Mouse (Mus musculus): ENCODE data around the gene Syndig1.

DNA sequence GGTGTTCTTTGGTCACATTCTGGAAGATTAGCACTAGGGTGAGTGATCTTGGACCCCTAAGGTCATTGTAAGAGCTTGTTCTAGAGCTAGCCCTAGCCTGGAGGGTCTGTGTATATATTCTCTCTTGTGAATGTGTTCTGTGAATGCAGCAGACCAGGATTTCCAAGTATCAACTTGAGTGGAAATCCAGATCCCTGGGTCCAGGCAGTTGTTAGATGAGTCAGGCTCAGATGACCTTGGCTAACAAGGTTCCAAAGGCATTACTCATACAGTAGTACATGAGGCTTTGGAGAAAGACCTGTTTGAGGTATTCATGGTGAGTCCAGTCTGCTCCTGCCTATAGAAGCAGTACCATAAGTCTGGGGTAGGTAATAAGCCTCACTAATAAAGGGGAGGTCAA lies 103.1 kb downstream of the Syndig1 start:
- TF ChIP-seq CTCF (IDR thresholded peaks at IDR 0.05; ENCODE audit: control insufficient read depth, insufficient read depth, insufficient replicate concordance, low read depth, low read length) (no peak), POLR2A (IDR thresholded peaks at IDR 0.05; ENCODE audit: control insufficient read depth, low read depth, low read length) (no peak)

All from testis, adult 2 months (tissue).